Mouse (Mus musculus) CH12.LX (cell line): ENCODE data around the gene Egln1. TPM values are rescaled to one million over a fixed set of nuclear protein-coding genes. Genes with fewer than 3 reads are reported as not detected.

Experiments used
- DNase-seq: peaks from one replicate; pipeline ENCODE4 v3.0.0-alpha.2; 2013; ENCODE audit errors: extremely low read depth
- H3K27ac ChIP-seq: 2 replicates; pipeline ENCODE4 v1.5.1; 2012; ENCODE audit warnings: low read depth, mild to moderate bottlenecking, control low read depth, moderate library complexity; ENCODE audit not compliant: insufficient read depth
- H3K27me3 ChIP-seq: replicated peaks from 2 replicates; pipeline ENCODE3; 2012; ENCODE audit warnings: inconsistent platforms
- H3K36me3 ChIP-seq, 2 experiments: replicated peaks in 1 of 2; 2 replicates each; pipeline versions ENCODE3 to v1.6.1; 2012; ENCODE audit warnings: inconsistent platforms in 1 of 2, low read length in 1 of 2, mild to moderate bottlenecking in 1 of 2, mixed read lengths in 1 of 2, moderate library complexity in 1 of 2; ENCODE audit not compliant: control insufficient read depth in 1 of 2, insufficient read depth in 1 of 2
- H3K4me1 ChIP-seq, 2 experiments: 2 replicates each; pipeline ENCODE4 v1.6.1; 2012; ENCODE audit warnings: inconsistent platforms in 1 of 2, moderate library complexity in 1 of 2; ENCODE audit not compliant: insufficient read depth in 2 of 2, control insufficient read depth in 1 of 2
- H3K4me2 ChIP-seq: 2 replicates; pipeline ENCODE4 v1.6.1; 2012; ENCODE audit warnings: low read depth, mild to moderate bottlenecking, control low read depth; ENCODE audit not compliant: poor library complexity, insufficient read depth, severe bottlenecking
- H3K4me3 ChIP-seq, 3 experiments: fragments of 150-350 bp in 1 of 3; sonication (generic) in 1 of 3; replicated peaks in 1 of 3; 2 replicates each; pipeline versions ENCODE3 to v1.5.1; 2011 to 2012; ENCODE audit warnings: low read depth in 2 of 3, low read length in 2 of 3, mild to moderate bottlenecking in 2 of 3, moderate library complexity in 2 of 3, control low read depth in 1 of 3, improper control_type of control experiment in 1 of 3, inconsistent platforms in 1 of 3, mixed read lengths in 1 of 3; ENCODE audit not compliant: poor library complexity in 1 of 3
- H3K79me2 ChIP-seq: replicated peaks from 2 replicates; pipeline ENCODE4 v1.6.1; 2012; ENCODE audit warnings: mild to moderate bottlenecking, moderate library complexity; ENCODE audit not compliant: control insufficient read depth, poor library complexity, insufficient read depth, severe bottlenecking; ENCODE audit errors: extremely low read depth
- H3K9ac ChIP-seq: 2 replicates; pipeline ENCODE4 v1.6.1; 2012; ENCODE audit warnings: low read depth, mild to moderate bottlenecking, control low read depth, moderate library complexity; ENCODE audit not compliant: insufficient read depth
- H3K9me3 ChIP-seq: replicated peaks from 2 replicates; pipeline ENCODE3; 2012; ENCODE audit warnings: low read length, inconsistent platforms, mixed read lengths
- CHD2 ChIP-seq: IDR thresholded peaks from 2 replicates; pipeline ENCODE4 v1.6.1; 2011; ENCODE audit warnings: low read length, improper control_type of control experiment
- E2F4 ChIP-seq: IDR thresholded peaks from 2 replicates; pipeline ENCODE4 v1.6.1; 2011; ENCODE audit warnings: low read depth, low read length, improper control_type of control experiment; ENCODE audit not compliant: insufficient replicate concordance
- JUN ChIP-seq: IDR thresholded peaks from 2 replicates; pipeline ENCODE4 v1.6.1; 2011; ENCODE audit warnings: low read depth, mild to moderate bottlenecking, low read length, improper control_type of control experiment, moderate library complexity; ENCODE audit not compliant: insufficient read depth
- MAZ ChIP-seq: IDR thresholded peaks from 2 replicates; pipeline ENCODE4 v1.6.1; 2012; ENCODE audit warnings: low read depth, mild to moderate bottlenecking, inconsistent platforms, low read length, improper control_type of control experiment, moderate library complexity
- MEF2A ChIP-seq: IDR thresholded peaks from 2 replicates; pipeline ENCODE4 v1.6.1; 2014; ENCODE audit warnings: low read depth, mild to moderate bottlenecking, inconsistent platforms, low read length, improper control_type of control experiment, borderline replicate concordance
- MYC ChIP-seq: IDR thresholded peaks from 2 replicates; pipeline ENCODE4 v1.6.1; 2011; ENCODE audit warnings: low read depth, mild to moderate bottlenecking, improper control_type of control experiment, low read length
- NELFE ChIP-seq: IDR thresholded peaks from 2 replicates; pipeline ENCODE4 v1.6.1; 2011; ENCODE audit warnings: low read depth, low read length, improper control_type of control experiment
- NRF1 ChIP-seq: IDR thresholded peaks from 2 replicates; pipeline ENCODE4 v1.6.1; 2014; ENCODE audit warnings: low read depth, mild to moderate bottlenecking, inconsistent platforms, low read length, improper control_type of control experiment, moderate library complexity
- PAX5 ChIP-seq: IDR thresholded peaks from 2 replicates; pipeline ENCODE4 v1.6.1; 2012; ENCODE audit warnings: low read length, inconsistent platforms, mixed read lengths
- RAD21 ChIP-seq: IDR thresholded peaks from 2 replicates; pipeline ENCODE4 v1.6.1; 2011; ENCODE audit warnings: low read depth, mild to moderate bottlenecking, low read length, improper control_type of control experiment, moderate library complexity
- RCOR1 ChIP-seq: conservative IDR thresholded peaks from 2 replicates; pipeline ENCODE4 v1.6.1; 2012; ENCODE audit warnings: low read depth, mild to moderate bottlenecking, inconsistent platforms, low read length, improper control_type of control experiment
- SIN3A ChIP-seq: IDR thresholded peaks from 2 replicates; pipeline ENCODE4 v1.6.1; 2012; ENCODE audit warnings: low read length, improper control_type of control experiment, inconsistent platforms
- SMC3 ChIP-seq: IDR thresholded peaks from 2 replicates; pipeline ENCODE4 v1.6.1; 2011; ENCODE audit warnings: low read depth, low read length, improper control_type of control experiment
- TBP ChIP-seq: conservative IDR thresholded peaks from 2 replicates; pipeline ENCODE4 v1.6.1; 2011; ENCODE audit warnings: low read depth, low read length, improper control_type of control experiment
- UBTF ChIP-seq: IDR thresholded peaks from 2 replicates; pipeline ENCODE4 v1.6.1; 2012; ENCODE audit warnings: low read depth, mild to moderate bottlenecking, inconsistent platforms, low read length, improper control_type of control experiment, moderate library complexity
- USF1 ChIP-seq: IDR thresholded peaks from 2 replicates; pipeline ENCODE4 v1.6.1; 2014; ENCODE audit warnings: low read depth, mild to moderate bottlenecking, inconsistent platforms, low read length, improper control_type of control experiment
- USF2 ChIP-seq: conservative IDR thresholded peaks from 2 replicates; pipeline ENCODE4 v1.6.1; 2011; ENCODE audit warnings: low read depth, low read length, improper control_type of control experiment
- ZNF384 ChIP-seq: IDR thresholded peaks from 2 replicates; pipeline ENCODE4 v1.6.1; 2012; ENCODE audit warnings: low read depth, low read length, improper control_type of control experiment, inconsistent platforms
- dilution Hi-C: fragments of 300-500 bp; cut with MboI; formaldehyde crosslinking; loops from 2 replicates; pipeline ENCODE4 v1.14.3; 2020; ENCODE audit warnings: low sequenced_read_pairs; ENCODE audit not compliant: extremely low pct_unique_long_range_greater_than_20kb, extremely low pct_ligation_motif_present
- in situ Hi-C: fragments of 300-500 bp; cut with MboI; formaldehyde crosslinking; loops from 3 replicates; pipeline ENCODE4 v1.14.3; 2019; ENCODE audit warnings: low sequenced_read_pairs, low pct_ligation_motif_present, low pct_unique_long_range_greater_than_20kb, mixed read lengths
- polyA plus RNA-seq: library from polyadenylated mRNA; unstranded; fragments of >175 nt; gene quantifications from 2 replicates; pipeline ENCODE4 v1.2.1, GENCODE M21; 2012; ENCODE audit warnings: low read depth; ENCODE audit not compliant: insufficient read length
- total RNA-seq, 2 experiments: library from RNA; depleted of rRNA; stranded (reverse); fragments of 300-350 nt in 1 of 2; fragments of >200 nt in 1 of 2; gene quantifications; 2 replicates each; pipeline ENCODE4 v1.2.3; 2012 to 2014

The Egln1 gene
- total and polyA plus RNA-seq, 3 experiments, result 19.0 to 34.7 (median 31.0) TPM

DNA sequence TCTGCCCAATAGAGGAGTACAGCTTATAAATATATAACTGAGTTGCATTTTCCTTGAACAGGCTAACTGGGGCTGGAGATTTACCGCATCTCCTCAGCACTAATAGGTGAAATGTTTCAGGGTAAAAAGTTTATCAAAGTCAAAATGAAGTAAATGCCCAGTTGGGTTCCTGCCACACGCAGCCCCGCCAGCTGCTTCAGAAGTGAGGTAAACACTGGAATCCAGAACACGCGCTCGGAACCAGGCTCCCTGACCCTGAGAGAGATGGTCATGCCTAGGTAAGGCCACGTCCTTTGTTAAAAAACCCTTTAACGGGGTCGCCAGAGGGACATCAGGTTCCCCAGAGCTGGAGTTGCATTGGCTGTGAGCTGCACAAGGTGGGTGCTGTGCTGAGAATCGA, 12.4 kb downstream of the Egln1 start:
- Histone ChIP-seq H3K27ac (no peak overlapping the region), H3K9ac (no peak overlapping the region), H3K36me3 (peaks cover 0 to 60% of the 10 kb centered on the region in 2 experiments), H3K4me2 (no peak overlapping the region), H3K9me3 (no peaks in the 10 kb centered on the region), H3K27me3 (no peaks in the 10 kb centered on the region), H3K79me2 (peaks cover 4% of the 10 kb centered on the region; the same call in 1 of the 2 replicates), H3K4me3 (no peak overlapping the region), H3K4me1 (peaks cover 0 to 10% of the 10 kb centered on the region in 2 experiments; a peak in 2 of 4 replicates)
- no peak for DNase-seq
- in situ Hi-C loops, result no loop called here
- TF ChIP-seq NRF1 (no peak), USF1 (no peak)
- dilution Hi-C loops, result no loop called here

DNA sequence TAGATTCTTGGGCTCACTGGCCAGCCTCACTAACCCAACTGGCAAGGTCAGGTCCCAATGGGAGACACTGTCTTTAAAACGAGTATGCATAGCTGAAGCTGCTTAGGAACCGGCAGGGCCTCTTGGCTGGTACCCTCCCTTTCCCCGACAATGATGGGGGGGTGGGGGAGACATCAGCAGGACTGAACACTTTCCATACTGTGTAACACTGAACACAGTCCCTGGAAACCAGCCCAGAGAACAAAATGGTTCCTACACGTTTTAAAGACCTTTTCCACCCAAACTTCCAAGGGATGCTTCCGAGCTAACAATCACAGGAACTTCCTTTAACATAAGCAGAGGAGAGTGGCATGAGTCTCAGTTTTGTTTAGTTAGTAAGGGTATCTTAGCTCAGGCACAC, 14.0 kb downstream of the Egln1 start:
- dilution Hi-C loops, result no loop called here
- peaks cover 4% of the 10 kb centered on the region; the same call in 1 of the 2 replicates for H3K79me2 ChIP-seq
- peaks cover 2 to 16% of the 10 kb centered on the region in 2 experiments for H3K4me1 ChIP-seq
- TF ChIP-seq ZNF384, result no peak
- no peak for TF ChIP-seq SMC3
- TF ChIP-seq USF2, result no peak
- no peak for TF ChIP-seq RCOR1
- TF ChIP-seq RAD21, result no peak
- no peak for TF ChIP-seq UBTF
- TF ChIP-seq CHD2, result no peak
- TF ChIP-seq SIN3A, result no peak
- no peak for TF ChIP-seq PAX5
- TF ChIP-seq E2F4, result no peak
- no peak for TF ChIP-seq JUN
- no peak for TF ChIP-seq MAZ
- TF ChIP-seq TBP, result no peak
- TF ChIP-seq NELFE, result no peak
- no peak for TF ChIP-seq MEF2A
- TF ChIP-seq MYC, result no peak
- TF ChIP-seq, all 38 proteins: peak for 0
- Histone ChIP-seq H3K9ac (no peak overlapping the region), H3K27me3 (no peaks in the 10 kb centered on the region), H3K9me3 (peaks cover 2% of the 10 kb centered on the region), H3K4me3 (no peak overlapping the region), H3K36me3 (peaks cover 0 to 51% of the 10 kb centered on the region in 2 experiments), H3K4me2 (no peak overlapping the region), H3K27ac (no peak overlapping the region)
- no peak for DNase-seq
- in situ Hi-C loops, result no loop called here
